Mouse (Mus musculus): Measurements from ENCODE around the gene Fes. TPM values are rescaled to one million over a fixed set of nuclear protein-coding genes. Genes with fewer than 3 reads are reported as not detected.

Gene Fes
- total RNA-seq (2021), result 10 to 100 TPM; 16.7 to 18.2 TPM
- long read RNA-seq, experiment 1, transcript Fes-201 (19 exons, 2,762 nt), result major isoform, 8 of 19 reads
- long read RNA-seq, experiment 1, partial matches to known transcripts, result 5 of 19 reads
- long read RNA-seq, experiment 1, other reads (novel, unspliced or antisense), result 6 of 19 reads
- long read RNA-seq, experiment 2, partial matches to known transcripts, result 1 of 8 reads
- long read RNA-seq, experiment 2, other reads (novel, unspliced or antisense), result 3 of 8 reads

DNA sequence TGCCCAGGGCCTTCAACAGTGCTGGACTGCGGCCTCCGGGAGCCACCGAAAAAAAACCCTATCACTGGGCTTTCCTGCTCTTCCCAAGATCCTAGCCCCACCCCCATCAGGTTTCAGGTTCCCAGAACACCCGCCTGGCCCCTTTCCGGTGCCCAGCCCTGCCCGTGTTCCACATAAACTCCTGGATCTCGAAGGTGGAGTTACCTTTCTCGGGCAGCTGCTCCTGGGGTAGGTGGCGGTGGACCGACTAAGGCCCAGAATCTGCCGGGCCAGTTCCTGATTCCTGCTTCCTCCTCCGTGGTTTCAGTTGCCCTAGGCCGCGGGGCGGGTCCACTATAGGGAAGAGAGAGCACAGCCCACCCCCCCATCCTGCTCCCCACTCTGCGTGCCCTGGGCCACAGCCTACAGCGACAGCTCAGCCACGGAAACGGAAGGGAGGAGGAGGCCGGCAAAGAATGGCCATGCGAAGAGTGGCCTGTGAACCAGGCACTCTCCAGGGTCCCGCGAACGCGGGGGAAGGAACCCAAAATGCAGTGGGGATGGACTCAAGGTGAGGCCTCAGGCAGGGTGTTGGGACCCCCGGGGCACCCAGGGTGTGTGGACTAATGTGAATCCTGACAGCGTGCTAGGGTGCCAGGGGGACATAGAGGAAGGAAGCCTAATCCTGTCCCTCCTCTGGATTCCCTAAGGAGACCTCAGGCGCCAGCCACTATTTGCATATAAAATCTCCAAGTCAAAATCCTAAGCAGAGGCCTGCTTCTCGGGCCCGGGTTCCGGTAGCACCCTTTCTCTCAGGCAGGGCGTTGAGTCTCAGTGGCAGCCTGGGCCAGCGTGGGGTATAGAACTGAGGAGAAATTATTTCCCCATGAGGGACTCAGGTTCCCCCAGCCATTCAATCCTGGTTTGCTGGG lies at the start of gene Fes:
Fes (minus strand) TSS at position 314 of the 911 bp plus-strand sequence.
- peak; percentile 72 to 81 for DNase-seq
- intact Hi-C loops (cut with DNase I), result loop anchor here (10.0 kb wide), 2 partner anchors 297 to 327 kb away; partner anchors contain the start of gene Crtc3

DNA sequence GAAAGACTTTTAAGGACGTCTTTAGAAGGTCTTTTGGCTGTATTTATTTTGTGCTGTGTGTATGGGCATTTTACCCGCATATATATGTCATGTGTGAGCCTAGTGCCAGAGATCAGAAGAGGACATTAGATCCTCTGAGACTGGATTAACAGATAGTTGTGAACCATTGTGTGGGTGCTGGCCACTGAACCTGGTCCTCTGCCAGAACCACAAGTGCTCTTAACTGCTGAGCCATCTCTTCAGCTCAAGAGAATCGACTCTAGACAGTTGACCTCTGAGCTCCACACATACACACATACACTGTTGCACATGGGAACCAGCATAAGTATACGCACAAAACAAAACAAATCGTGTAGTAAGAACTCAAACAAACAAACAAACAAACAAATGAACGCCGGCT lies 48.8 kb upstream of the Fes start:
- DNase-seq, result no peak
- intact Hi-C loops (cut with DNase I), result no loop called here

DNA sequence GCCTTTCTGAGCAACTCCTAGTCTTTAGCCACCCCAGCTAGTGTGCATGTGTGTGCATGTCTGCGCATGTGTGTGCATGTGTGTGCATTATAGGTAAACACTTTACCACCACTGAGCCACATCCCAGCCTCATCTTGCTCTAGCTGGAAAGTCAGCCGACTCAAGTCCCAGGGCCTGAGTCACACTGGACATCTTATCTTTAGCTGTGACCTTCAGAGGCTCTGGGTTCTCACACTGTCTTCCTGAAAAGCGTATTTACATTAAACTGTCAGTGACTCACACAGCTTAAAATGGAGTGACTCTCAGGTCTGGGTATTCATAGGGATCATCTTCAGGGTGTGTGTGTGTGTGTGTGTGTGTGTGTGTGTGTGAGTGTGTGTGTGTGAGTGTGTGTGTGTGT lies 47.8 kb upstream of the Fes start:
- no peak for DNase-seq
- intact Hi-C loops (cut with DNase I), result no loop called here

DNA sequence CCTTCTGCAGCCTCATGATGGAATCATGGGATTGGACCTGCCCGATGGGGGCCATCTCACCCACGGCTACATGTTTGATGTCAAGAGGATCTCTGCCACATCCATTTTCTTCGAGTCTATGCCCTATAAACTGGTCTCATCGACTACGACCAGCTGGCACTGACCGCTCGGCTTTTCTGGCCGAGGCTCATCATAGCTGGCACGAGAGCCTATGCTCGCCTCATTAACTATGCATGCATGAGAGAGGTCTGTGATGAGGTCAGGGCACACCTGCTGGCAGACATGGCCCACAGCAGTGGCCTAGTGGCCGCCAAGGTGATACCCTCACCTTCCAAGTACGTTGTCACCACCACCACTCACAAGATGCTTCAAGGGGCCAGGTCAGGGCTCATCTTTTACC lies 41.9 kb upstream of the Fes start:
- intact Hi-C loops (cut with DNase I), result no loop called here
- DNase-seq, result no peak

DNA sequence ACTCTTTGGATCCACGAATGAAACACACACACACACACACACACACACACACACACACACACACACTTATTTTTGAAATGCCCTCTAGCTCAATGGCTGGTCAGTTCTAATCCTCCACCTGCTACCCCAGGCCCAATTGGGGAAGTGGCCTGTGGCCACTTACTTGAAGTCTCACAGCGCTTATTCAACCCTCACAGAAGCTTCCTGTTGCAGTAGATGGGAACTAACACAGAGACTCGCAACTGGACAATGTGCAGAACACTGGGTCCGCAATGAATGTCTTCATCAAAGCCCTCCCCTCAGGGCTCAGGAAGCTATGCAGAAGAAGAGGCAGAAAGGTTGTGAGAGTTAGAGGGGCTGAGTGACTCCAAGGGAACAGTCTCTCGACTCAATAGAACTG lies 40.0 kb upstream of the Fes start:
- no peak for DNase-seq
- intact Hi-C loops (cut with DNase I), result no loop called here

DNA sequence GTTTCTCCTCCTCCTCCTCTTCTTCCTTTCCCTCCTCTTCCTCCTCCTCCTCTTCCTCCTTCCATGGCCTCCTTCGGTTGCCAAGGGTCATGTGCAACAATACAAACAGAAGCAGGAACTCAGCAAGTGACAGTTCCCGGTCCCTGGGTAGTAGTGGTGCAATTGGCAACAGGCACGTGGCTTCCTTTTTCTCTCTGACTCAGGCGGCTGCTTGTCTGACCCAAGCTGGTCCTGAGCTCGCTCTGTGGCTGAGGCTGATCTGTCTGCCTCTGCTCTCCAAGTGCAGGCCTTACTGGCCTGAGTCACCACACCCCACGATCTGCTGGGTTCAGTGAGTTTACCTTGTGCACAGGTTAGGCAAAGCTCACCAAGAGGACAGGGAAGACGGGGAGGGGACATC lies 38.6 kb upstream of the Fes start:
- no peak for DNase-seq

DNA sequence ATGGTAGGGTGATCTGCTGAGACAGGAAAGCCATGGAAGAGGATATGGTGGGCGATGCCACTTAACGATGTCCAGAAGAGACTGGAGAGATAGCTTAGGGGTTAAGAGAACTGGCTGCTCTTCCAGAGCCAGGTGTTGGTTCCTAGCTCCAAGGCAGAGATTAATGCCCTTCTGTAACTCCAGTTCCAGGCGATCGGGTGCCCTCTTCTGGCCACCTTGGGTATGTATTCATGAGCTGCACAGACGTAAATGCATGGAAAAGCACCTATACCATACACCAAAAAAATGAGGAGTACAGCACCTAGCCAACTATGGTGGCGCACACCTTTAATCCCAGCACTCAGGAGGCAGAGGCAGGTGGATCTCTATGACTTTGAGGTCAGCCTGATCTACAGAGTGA lies 37.0 kb upstream of the Fes start:
- intact Hi-C loops (cut with DNase I), result loop anchor here (2.0 kb wide), 1 partner anchor 18 kb away; no protein-coding TSS in a partner anchor
- DNase-seq, result no peak

More for the DNA sequence above, 38.6 kb upstream of the Fes start:
- intact Hi-C loops (cut with DNase I), result no loop called here

DNA sequence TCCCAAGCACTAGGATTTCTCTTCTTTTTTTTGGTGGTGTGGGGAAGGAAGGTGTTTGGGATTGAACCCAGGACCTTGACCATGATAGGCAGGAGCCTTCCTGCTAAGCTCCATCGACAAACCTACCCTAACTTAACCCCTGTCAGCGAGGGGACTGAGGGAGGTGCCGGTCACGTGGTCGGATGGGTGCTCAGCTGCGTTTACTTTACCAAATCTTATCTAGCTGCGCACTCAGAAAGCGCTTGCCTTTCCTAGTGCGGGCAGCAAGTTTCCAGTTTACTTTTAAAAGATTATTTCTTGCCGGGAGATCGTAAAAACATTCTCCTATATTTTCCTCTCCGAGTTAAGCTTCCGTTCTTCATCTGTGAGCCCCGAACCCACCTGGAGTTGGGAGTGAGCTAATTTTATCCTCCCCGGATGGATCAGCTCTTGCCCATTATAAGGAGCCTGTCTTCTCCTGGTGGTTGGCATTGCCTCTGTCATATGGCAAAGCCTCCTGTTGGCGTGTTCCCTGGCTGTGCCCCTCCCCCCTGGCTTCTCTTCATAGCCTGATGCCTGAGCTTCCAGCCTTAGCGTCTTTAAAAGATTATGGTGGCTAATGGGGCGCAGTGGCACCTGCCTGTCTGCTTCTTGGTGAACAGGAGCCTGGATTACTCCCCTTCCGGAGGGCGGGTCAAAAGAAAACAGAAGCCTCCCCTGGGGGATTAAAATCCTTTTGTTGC lies 35.2 kb upstream of the Fes start:
- DNase-seq, result peak; percentile 48 to 60
- intact Hi-C loops (cut with DNase I), result no loop called here

DNA sequence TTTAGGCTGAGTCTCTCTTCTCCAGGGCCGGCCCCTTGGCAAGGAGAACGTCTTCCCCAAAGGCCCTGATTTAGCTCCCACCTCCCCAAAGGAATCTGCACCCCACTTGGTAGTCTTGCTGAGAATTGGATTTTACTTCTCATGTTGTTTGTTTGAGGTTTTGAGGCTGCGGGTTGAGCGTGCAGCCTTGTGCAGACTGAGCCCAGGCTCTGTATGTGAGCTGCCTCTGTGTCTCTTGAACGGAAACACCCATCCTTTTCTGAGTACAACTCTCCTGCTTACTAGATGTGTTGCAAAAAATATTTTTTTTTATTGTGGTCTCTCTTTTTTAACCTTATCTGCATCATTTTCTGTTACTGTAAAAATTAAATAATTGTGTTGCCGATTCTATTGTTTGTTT lies 33.8 kb upstream of the Fes start:
- no peak for DNase-seq
- intact Hi-C loops (cut with DNase I), result no loop called here

DNA sequence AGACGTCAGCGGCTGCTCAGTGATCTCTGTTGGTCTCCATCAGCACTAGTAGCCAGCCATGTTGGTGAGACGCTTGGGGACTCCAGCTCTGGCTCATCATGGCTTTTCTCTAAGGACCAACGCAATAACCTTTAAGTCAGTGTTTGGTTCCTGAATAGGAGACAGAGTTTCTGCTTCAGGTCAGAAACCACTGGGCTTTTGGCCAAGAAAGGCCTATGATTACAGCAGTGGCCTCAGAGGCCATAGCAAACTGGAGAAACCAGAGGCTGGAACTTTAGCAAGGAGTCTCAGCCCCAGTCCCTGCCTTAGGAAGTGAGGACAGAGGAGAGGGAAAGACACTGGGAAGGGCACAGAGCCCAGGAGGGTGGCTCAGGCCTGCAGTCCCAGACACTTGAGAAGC lies 32.8 kb upstream of the Fes start:
- peak in 1 of 2 experiments; percentile 27 for DNase-seq
- intact Hi-C loops (cut with DNase I), result no loop called here

DNA sequence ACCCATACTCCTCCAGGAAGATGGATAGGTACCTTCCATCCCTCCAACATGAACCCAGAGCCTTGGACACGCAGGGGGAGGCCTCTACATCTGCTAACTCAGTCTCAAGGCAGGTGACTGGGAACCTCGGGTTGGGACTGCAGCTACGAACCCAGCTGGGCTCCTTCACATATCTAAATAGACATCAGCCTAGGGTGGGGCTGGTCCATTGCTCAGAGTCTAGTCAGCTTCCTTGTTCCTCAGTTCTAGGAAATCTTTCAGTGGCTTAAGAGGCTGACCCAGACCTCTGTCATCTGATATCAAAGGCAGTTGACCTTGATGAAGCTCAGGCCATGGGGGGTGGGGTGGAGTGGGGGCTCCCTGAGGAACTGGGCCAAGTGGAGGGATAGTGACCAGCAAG lies 31.5 kb upstream of the Fes start:
- intact Hi-C loops (cut with DNase I), result no loop called here
- no peak for DNase-seq

DNA sequence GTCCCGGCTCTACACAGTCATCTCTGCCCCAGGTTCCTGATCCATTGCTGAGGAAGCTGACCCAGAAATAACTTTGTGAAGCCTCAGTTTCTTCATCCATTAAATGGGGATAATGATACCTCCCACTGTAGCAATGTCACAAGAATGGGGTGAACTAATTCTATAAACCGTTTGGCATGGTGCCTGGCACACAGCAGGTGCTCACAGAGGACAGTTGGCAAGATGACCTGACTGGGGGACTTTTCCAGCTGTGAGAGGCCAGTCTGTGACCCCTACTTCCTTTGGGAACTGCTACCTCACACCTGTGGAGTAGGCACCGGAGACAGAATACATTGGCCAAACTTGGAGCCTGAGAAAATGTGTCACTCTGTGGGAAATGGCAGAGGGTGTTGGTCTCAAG lies 30.3 kb upstream of the Fes start:
- intact Hi-C loops (cut with DNase I), result no loop called here
- no peak for DNase-seq

DNA sequence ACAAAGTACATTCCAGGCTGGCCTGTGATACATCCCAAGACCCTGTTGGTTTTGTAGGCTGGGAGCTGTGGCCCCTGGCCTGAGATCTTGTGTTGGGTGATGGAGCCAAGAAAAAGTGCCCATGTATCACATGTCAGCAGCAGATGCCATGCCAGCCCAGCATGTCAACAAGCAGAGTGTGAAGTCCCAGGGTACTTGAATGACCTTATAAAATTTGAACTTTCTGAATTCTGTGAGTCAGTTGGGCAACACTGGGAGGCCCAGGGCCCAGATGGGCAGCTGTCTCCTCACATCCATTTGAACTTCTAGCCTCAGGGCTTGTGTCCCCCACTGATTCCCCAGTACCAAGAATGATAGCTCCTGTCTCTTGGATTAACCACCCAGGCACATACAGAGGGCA lies 29.9 kb upstream of the Fes start:
- intact Hi-C loops (cut with DNase I), result no loop called here
- no peak for DNase-seq

DNA sequence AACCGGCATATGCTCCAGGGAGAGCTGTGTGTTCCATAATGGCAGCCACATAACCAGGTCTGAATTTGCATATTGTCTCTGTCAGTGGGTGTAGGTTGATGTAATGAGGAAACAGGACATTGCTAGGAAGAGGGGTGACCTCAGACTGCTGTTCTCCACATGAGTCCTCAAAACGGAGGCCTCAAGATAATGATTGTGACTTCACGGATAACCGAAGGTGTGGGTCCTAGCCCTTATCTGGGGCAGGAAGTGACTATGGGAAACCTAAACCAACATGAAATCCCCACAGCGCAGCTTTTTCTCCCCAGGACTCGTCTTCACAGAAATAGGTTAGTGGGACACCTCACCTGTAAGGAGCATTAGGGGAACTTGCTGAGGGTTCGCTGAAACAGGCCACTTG lies 29.2 kb upstream of the Fes start:
- intact Hi-C loops (cut with DNase I), result no loop called here
- DNase-seq, result no peak

DNA sequence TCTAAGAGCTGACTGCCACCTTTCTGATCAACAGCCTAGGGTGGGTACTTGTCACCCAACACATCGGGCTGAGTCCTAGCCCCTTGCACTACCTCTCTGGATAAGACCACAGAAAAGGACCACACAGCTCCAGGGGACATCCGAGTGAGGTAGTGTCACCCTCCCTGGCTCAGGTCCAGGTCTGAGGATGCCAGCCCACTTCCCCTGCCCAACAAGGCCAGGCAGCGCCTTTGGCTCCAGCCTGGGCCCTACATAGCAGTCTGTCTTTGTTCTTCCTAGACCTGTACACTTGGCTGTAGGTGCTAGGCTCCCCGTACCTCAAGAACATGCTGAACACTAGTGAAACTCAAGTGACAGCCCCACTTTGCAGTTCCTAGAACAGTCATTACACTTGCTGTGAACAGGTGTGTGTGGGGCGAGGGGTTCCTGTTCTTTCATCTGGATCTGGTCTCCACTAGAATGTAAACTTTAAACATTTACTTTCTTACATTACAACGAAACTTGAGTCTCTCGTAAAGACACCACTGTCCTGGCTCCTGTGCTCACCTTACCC lies 26.6 kb upstream of the Fes start:
- intact Hi-C loops (cut with DNase I), result no loop called here
- no peak for DNase-seq

DNA sequence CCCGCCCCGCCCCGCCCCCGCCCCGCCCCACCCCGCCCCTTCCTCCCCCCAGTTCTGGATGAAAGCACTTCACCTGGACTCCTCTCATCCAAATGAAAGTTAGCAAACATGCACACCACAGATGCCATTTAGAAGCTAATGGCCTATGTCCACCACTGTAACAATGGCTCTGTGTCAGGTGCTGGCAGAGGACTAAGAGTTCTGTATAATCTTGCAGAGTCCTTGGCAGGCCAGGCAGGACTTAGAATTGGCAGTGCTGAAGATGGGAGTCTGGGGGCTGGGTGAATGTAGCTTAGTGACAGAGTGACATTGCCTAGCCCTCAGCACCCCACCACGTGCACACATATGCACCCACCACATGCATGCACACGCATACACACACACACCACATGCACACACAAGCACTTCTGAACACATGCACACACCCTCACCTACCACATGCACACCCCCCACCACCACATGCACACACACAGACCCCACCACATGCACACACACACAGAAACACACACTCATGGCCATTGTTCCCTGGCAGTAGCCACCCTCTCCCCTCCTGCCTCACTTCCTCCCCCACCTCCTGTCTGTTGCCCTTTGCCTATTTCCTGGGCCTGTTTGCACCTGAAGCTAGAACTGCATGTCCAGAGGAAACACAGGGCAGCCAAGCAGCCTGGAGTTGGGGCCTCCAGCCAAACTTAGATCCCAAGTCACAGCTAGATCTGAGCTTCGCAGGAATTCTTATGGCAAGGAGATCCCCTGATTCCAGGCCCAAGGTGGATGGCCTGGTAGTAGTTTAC lies 26.0 kb upstream of the Fes start:
- no peak for DNase-seq
- intact Hi-C loops (cut with DNase I), result no loop called here

DNA sequence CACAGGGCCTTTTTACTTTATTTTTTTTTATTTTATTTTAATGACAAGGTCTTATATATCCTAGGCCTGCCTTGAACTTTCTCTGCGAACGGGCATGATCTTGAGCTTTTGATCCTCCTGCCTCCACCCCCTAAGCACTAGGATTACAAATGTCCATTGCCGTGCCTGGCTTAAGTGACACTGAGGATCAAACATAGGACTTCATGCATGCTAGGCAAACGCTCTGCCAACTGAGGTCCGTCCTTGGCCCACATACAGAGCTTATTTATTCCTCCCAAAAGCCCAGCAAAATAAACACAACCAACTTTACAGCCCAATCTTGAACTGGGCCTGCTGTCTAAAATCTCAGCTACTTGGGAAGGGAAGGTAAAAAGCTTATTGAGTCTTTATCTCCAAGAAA lies 25.0 kb upstream of the Fes start:
- no peak for DNase-seq
- intact Hi-C loops (cut with DNase I), result no loop called here

DNA sequence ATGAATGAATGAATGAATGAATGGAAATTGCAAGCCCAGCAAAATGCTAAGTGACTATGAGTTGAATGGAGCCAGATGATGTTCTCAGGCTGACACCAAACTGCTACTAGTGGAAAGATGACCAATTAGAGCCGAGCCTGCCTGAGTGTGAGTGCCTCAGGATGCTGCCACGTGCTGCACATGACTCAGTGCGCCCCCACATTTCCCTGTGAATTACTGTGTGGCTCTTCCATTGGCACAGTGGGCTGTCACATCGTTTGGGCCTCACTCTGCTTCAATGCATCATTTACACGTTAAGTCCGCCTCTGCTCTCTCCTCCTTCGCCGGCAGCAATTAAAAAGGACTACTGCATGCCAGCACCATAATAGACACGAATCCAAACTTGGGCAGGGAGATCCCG lies 24.5 kb upstream of the Fes start:
- intact Hi-C loops (cut with DNase I), result no loop called here
- DNase-seq, result no peak

DNA sequence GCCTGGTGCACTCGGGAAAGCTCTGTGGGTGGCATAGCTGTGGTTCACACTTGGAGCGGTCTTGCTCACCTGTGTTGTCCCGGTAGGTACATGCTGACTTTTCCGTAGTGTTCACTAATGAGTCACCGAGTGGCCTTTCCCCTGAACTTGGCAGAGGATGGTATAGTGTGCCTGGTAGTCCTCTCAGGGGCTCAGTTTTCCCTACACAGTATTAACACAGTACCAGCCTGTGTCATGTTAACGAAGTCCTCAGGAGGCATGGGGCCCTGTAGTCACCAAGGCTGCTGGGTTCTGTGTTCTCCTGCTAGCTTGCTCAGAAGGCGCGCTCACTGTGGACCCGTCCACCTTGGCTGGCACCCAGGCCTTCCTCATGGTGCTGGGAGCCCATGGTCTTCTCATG lies 22.6 kb upstream of the Fes start:
- intact Hi-C loops (cut with DNase I), result no loop called here
- no peak for DNase-seq

DNA sequence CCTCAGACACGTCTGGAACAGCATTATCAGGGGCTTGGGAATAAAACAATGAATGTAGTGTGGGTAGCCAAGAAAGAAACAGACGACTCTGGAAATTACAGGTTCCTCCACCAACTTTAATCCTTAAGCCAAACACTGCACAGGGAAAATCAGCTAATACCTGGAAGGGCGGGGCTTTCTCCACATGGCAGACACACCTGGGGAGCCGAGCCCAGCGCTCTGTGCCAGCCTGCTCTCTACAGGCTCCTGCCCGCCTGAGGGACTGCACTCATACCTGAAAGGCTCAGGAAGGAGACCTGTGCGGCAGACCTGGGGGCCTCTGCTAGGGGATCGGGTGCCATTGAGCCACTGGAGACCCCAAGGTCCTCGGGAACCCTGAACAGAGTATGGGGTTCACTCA lies 20.0 kb upstream of the Fes start:
- intact Hi-C loops (cut with DNase I), result loop anchor here (2.0 kb wide), 1 partner anchor 17 kb away; no protein-coding TSS in a partner anchor

More for the DNA sequence above, 20.0 kb upstream of the Fes start:
- no peak for DNase-seq
